Comparison of ENCODE assay signal across 11 mouse cellular contexts in the genomic region with DNA sequence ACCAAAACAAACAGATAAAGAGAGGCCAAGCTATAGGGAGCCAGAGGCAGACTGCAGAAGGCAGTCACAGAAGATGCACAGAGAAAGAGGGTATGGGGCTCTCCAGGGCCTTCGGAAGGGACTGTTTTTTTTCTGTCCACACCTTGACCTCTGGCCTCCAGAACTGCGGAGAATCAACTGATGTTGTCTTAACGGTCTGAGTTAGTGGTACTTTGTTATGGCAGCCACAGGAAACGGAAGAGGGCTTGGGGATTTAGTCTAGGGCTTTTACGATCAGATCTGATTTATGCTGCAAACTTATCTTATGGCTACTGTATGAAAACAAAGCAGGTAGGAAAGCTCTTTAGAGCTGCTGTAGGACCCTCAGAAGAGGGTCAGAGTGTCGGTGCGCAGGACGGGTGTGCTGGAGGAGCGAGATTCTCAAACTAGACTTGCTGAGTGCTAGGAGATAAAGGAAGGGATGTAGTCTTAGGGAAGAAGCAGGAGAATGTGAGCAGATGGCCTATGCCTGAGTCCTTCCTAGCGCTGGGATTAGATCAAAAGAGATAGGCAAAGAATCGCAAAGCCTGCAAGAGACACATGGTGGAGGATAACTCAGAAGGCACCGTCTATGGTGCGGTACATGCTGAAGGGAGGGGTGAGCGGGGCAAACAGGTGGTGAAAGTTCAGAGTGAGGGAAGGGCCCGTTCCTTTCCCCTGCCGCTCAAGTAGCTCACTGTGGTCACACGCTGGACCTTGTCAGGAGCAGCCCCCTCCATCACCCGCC. TPM values are rescaled to one million over a fixed set of nuclear protein-coding genes. Genes with fewer than 3 reads are reported as not detected.
A peak's percentile ranks its signal among the peaks of the same experiment; 100 is the strongest.
DNase-seq lines count a peak whose midpoint lies in the region; ATAC-seq lines count a peak whose summit lies in the region.
"Had no signal": no experiment of that assay in that cellular context is flagged by ENCODE, and none has a peak within 500 bp of the region (broad histone marks: within the 10 kb centered on the region; RNA-seq: fewer than 3 reads in every experiment).

No protein-coding gene starts in this region.

- H3K4me2 ChIP-seq in heart, embryonic 15.5 days: peak overlapping the region; percentile 54
- no peak overlapping the region for H3K4me2 ChIP-seq in neural tube, embryonic 15.5 days
- H3K4me2 ChIP-seq in stomach, embryonic 16.5 days (ENCODE audit: low read depth, low read length): no peak overlapping the region
- H3K4me2 ChIP-seq: lung, embryonic 15.5 days had no signal

- H3K27ac ChIP-seq in heart, embryonic 15.5 days: no peak overlapping the region
- no peak overlapping the region for H3K27ac ChIP-seq in neural tube, embryonic 15.5 days (replicated peaks)
- peak overlapping the region; percentile 64 for H3K27ac ChIP-seq in stomach, embryonic 16.5 days (ENCODE audit: low read length)
- H3K27ac ChIP-seq: lung, embryonic 15.5 days had no signal

- 19% methylated on average over 18 of the region's 18 CpGs for WGBS in heart, embryonic 15.5 days
- 64% methylated on average over 18 of the region's 18 CpGs for WGBS in neural tube, embryonic 15.5 days
- 36% methylated on average over 18 of the region's 18 CpGs for WGBS in stomach, embryonic 16.5 days

- DNase-seq in heart, postnatal 14 days: no peak
- DNase-seq in neural tube, embryonic 10.5 days (ENCODE audit: extremely low spot score, low spot score): peak; percentile 45
- peak; percentile 44 for DNase-seq in induced T-regulatory cell, adult 2 months (ENCODE audit: low read depth)
- DNase-seq in T-cell, adult 2 months (ENCODE audit: low spot score): no peak
- no peak for DNase-seq in gastrocnemius, adult 8-10 months (ENCODE audit: low spot score in 2 of 2)

- H3K4me3 ChIP-seq in heart, embryonic 15.5 days: peak overlapping the region; percentile 26
- H3K4me3 ChIP-seq in neural tube, embryonic 15.5 days (replicated peaks): no peak overlapping the region
- H3K4me3 ChIP-seq in stomach, embryonic 16.5 days (replicated peaks; ENCODE audit: low read length): no peak overlapping the region
- H3K4me3 ChIP-seq: lung, embryonic 15.5 days had no signal

- peaks cover 16% of the 10 kb centered on the region for H3K4me1 ChIP-seq in heart, embryonic 15.5 days (replicated peaks)
- peaks cover 11% of the 10 kb centered on the region; the same call in 1 of the 2 replicates for H3K4me1 ChIP-seq in neural tube, embryonic 15.5 days
- H3K4me1 ChIP-seq in stomach, embryonic 16.5 days (ENCODE audit: control insufficient read depth, insufficient read depth, low read length): peaks cover 40% of the 10 kb centered on the region

- no peak overlapping the region for H3K9ac ChIP-seq in heart, embryonic 15.5 days
- no peak overlapping the region for H3K9ac ChIP-seq in neural tube, embryonic 15.5 days (replicated peaks)
- no peak overlapping the region for H3K9ac ChIP-seq in stomach, embryonic 16.5 days (ENCODE audit: low read length)
- H3K9ac ChIP-seq: lung, embryonic 15.5 days had no signal

- no peaks in the 10 kb centered on the region for H3K9me3 ChIP-seq in heart, embryonic 15.5 days (replicated peaks)
- H3K9me3 ChIP-seq in neural tube, embryonic 15.5 days (replicated peaks): no peaks in the 10 kb centered on the region
- no peaks in the 10 kb centered on the region for H3K9me3 ChIP-seq in stomach, embryonic 16.5 days (replicated peaks; ENCODE audit: control insufficient read depth, low read length)
- H3K9me3 ChIP-seq: lung, embryonic 15.5 days had no signal

- 0 out of 2 replicates have a peak, but pooled peaks have one; percentile 18 for ATAC-seq in heart, embryonic 15.5 days (replicated peaks; ENCODE audit: insufficient number of reproducible peaks, insufficient read depth, low FRiP score, low read depth)
- ATAC-seq in neural tube, embryonic 15.5 days (ENCODE audit: low FRiP score): no peak
- no peak for ATAC-seq in stomach, embryonic 16.5 days (ENCODE audit: insufficient read depth, low FRiP score)

- intact Hi-C loops in heart, postnatal 14 days (cut with DNase I): no loop called here

- H3K27me3 ChIP-seq in heart, embryonic 15.5 days: no peaks in the 10 kb centered on the region
- H3K27me3 ChIP-seq in neural tube, embryonic 15.5 days (replicated peaks): no peaks in the 10 kb centered on the region
- no peaks in the 10 kb centered on the region for H3K27me3 ChIP-seq in stomach, embryonic 16.5 days (ENCODE audit: control insufficient read depth, insufficient read depth, low read length)
- H3K27me3 ChIP-seq: lung, embryonic 15.5 days had no signal

- H3K36me3 ChIP-seq in heart, embryonic 15.5 days: no peaks in the 10 kb centered on the region
- H3K36me3 ChIP-seq in neural tube, embryonic 15.5 days: peaks cover 4% of the 10 kb centered on the region; the same call in 1 of the 2 replicates
- peaks cover 6% of the 10 kb centered on the region; the same call in 1 of the 2 replicates for H3K36me3 ChIP-seq in stomach, embryonic 16.5 days (ENCODE audit: control insufficient read depth, insufficient read depth, low read length)

RNA-seq across cellular contexts. Expression of gene Galnt4, which starts 7.7 kb away (rescaled TPM):
- polyA plus RNA-seq in heart, embryonic 15.5 days (2015; fragmentation: Nextera tagmentation; extraction: Ambion mirVana): 5.5 and 7.4 TPM in 2 replicates
- 1 to 10 TPM; 4.0 to 4.2 TPM for total RNA-seq in heart, postnatal 14 days (2021)
- polyA plus RNA-seq in neural tube, embryonic 15.5 days (2015; fragmentation: Nextera tagmentation; extraction: Ambion mirVana): 2.7 and 4.2 TPM in 2 replicates
- polyA plus RNA-seq in stomach, embryonic 16.5 days (2015; fragmentation: Nextera tagmentation; extraction: Ambion mirVana): 41.9 and 44.6 TPM in 2 replicates
- 1 to 10 TPM in 2 of 4 experiments, under 1 TPM in 2; 0.80 to 1.3 (median 1.1) TPM for total RNA-seq in gastrocnemius, adult 8-10 months (2022)

RNA-seq across cellular contexts. Expression of gene Poc1b, which starts 8.8 kb away (rescaled TPM):
- polyA plus RNA-seq in heart, embryonic 15.5 days (2015; fragmentation: Nextera tagmentation; extraction: Ambion mirVana): 7.2 and 10.6 TPM in 2 replicates
- total RNA-seq in heart, postnatal 14 days (2021): 1 to 10 TPM; 7.6 to 8.8 TPM
- 9.3 and 14.1 TPM in 2 replicates for polyA plus RNA-seq in neural tube, embryonic 15.5 days (2015; fragmentation: Nextera tagmentation; extraction: Ambion mirVana)
- polyA plus RNA-seq in stomach, embryonic 16.5 days (2015; fragmentation: Nextera tagmentation; extraction: Ambion mirVana): 16.1 and 19.8 TPM in 2 replicates
- total RNA-seq in gastrocnemius, adult 8-10 months (2022): 1 to 10 TPM; 2.4 to 5.5 (median 3.7) TPM

RNA-seq across cellular contexts. Expression of gene Phxr2, which starts 10.5 kb away (rescaled TPM):
- not detected in 2 replicates for polyA plus RNA-seq in heart, embryonic 15.5 days (2015; fragmentation: Nextera tagmentation; extraction: Ambion mirVana)
- total RNA-seq in heart, postnatal 14 days (2021): not detected
- not detected in 2 replicates for polyA plus RNA-seq in neural tube, embryonic 15.5 days (2015; fragmentation: Nextera tagmentation; extraction: Ambion mirVana)
- not detected in 2 replicates for polyA plus RNA-seq in stomach, embryonic 16.5 days (2015; fragmentation: Nextera tagmentation; extraction: Ambion mirVana)
- total RNA-seq in gastrocnemius, adult 8-10 months (2022): not detected
- total RNA-seq: adrenal gland, postnatal 4 days; common myeloid progenitor, adult 5-6 weeks had no signal
- polyA plus RNA-seq: lung, embryonic 15.5 days had no signal

Comparison
In these comparisons a context has a peak if more than half of its experiments do, and no peak if none do; other contexts are left out.
1. DNase-seq: peak in neural tube, embryonic 10.5 days (single experiment) and induced T-regulatory cell, adult 2 months (single experiment); none in heart, postnatal 14 days (0 of 2), T-cell, adult 2 months (single experiment) and gastrocnemius, adult 8-10 months (0 of 2).